In the genomic region with DNA sequence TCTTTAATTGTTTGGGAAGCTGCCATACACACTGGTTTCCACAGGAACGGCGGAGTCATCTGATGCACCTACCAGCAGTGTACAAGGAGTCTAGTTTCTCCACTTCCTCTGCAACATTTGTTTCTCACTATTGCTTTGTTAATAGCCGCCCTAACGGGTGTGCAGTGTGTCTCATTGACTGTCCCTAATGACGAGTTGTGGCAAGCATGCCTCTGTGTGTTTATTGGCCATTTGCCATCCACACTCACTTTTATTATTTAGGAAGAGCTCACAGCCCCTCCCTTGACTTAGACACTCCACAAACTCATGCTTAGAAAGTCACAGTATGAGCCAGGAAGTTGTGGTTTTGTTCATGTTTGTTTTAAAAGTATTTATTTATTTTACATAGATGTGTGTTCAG, we compare ENCODE assay signal across 16 mouse cellular contexts. TPM values are rescaled to one million over a fixed set of nuclear protein-coding genes. Genes with fewer than 3 reads are reported as not detected.
DNase-seq lines count a peak whose midpoint lies in the region; ATAC-seq and TF ChIP-seq lines count a peak whose summit lies in the region.
"Had no signal": no experiment of that assay in that cellular context is flagged by ENCODE, and none has a peak within 500 bp of the region (broad histone marks: within the 10 kb centered on the region; RNA-seq: fewer than 3 reads in every experiment).

No protein-coding gene starts in this region.

- H3K9ac ChIP-seq in forebrain, embryonic 16.5 days (replicated peaks; ENCODE audit: low read depth, low read length), result no peak overlapping the region
- no peak overlapping the region for H3K9ac ChIP-seq in limb, embryonic 13.5 days
- no peak overlapping the region for H3K9ac ChIP-seq in lung, postnatal 0 days (replicated peaks; ENCODE audit: low read depth)
- no peak overlapping the region for H3K9ac ChIP-seq in heart, adult 2 months (ENCODE audit: low read depth, low read length)
- H3K9ac ChIP-seq: embryonic facial prominence, embryonic 15.5 days; heart, embryonic 15.5 days; limb, embryonic 12.5 days; liver, embryonic 15.5 days had no signal

- H3K4me3 ChIP-seq in forebrain, embryonic 16.5 days (replicated peaks; ENCODE audit: low read length), result no peak overlapping the region
- no peak overlapping the region for H3K4me3 ChIP-seq in forebrain, embryonic 10.5 days
- H3K4me3 ChIP-seq in limb, embryonic 13.5 days, result no peak overlapping the region
- no peak overlapping the region for H3K4me3 ChIP-seq in limb, embryonic 10.5 days
- H3K4me3 ChIP-seq in lung, postnatal 0 days (ENCODE audit: low read depth, low read length), result no peak overlapping the region
- no peak overlapping the region for H3K4me3 ChIP-seq in heart, adult 2 months
- H3K4me3 ChIP-seq: embryonic facial prominence, embryonic 15.5 days; heart, embryonic 15.5 days; limb, embryonic 12.5 days; liver, embryonic 15.5 days had no signal

- H3K36me3 ChIP-seq in forebrain, embryonic 16.5 days (ENCODE audit: control insufficient read depth, insufficient read depth), result no peaks in the 10 kb centered on the region
- no peaks in the 10 kb centered on the region for H3K36me3 ChIP-seq in forebrain, embryonic 10.5 days (replicated peaks)
- H3K36me3 ChIP-seq in limb, embryonic 13.5 days, result no peaks in the 10 kb centered on the region
- no peaks in the 10 kb centered on the region for H3K36me3 ChIP-seq in limb, embryonic 10.5 days
- H3K36me3 ChIP-seq in lung, postnatal 0 days (ENCODE audit: insufficient read depth, low read length), result no peaks in the 10 kb centered on the region
- no peaks in the 10 kb centered on the region for H3K36me3 ChIP-seq in heart, adult 2 months (ENCODE audit: control insufficient read depth, insufficient read depth, low read length)
- H3K36me3 ChIP-seq: embryonic facial prominence, embryonic 15.5 days; heart, embryonic 15.5 days; limb, embryonic 12.5 days; liver, embryonic 15.5 days had no signal

- H3K79me2 ChIP-seq in heart, adult 2 months (replicated peaks; ENCODE audit: control insufficient read depth, insufficient read depth, low read length), result no peaks in the 10 kb centered on the region

- peak; percentile 39; the same call in 1 of the 2 replicates for ATAC-seq in forebrain, embryonic 16.5 days
- ATAC-seq in limb, embryonic 13.5 days (ENCODE audit: low FRiP score, low read depth), result peak; percentile 24; the same call in 1 of the 2 replicates
- peak; percentile 32 for ATAC-seq in lung, postnatal 0 days

- H3K27me3 ChIP-seq in forebrain, embryonic 16.5 days (replicated peaks; ENCODE audit: control insufficient read depth, insufficient read depth, low read length), result no peaks in the 10 kb centered on the region; the same call in 1 of the 2 replicates
- no peaks in the 10 kb centered on the region for H3K27me3 ChIP-seq in forebrain, embryonic 10.5 days (ENCODE audit: poor library complexity, severe bottlenecking)
- H3K27me3 ChIP-seq in limb, embryonic 13.5 days, result no peaks in the 10 kb centered on the region
- H3K27me3 ChIP-seq in limb, embryonic 10.5 days (ENCODE audit: low read depth, poor library complexity, severe bottlenecking), result no peaks in the 10 kb centered on the region
- no peaks in the 10 kb centered on the region for H3K27me3 ChIP-seq in lung, postnatal 0 days (replicated peaks; ENCODE audit: insufficient read depth, low read length)
- no peaks in the 10 kb centered on the region; the same call in 1 of the 2 replicates for H3K27me3 ChIP-seq in heart, adult 2 months (ENCODE audit: control insufficient read depth, insufficient read depth, low read length)
- H3K27me3 ChIP-seq: embryonic facial prominence, embryonic 15.5 days; heart, embryonic 15.5 days; limb, embryonic 12.5 days; liver, embryonic 15.5 days had no signal

- TF ChIP-seq POLR2A in heart, adult 2 months (IDR thresholded peaks at IDR 0.05; ENCODE audit: insufficient read depth, low read depth, low read length), result no peak

- H3K4me2 ChIP-seq in forebrain, embryonic 16.5 days (ENCODE audit: low read length), result no peak overlapping the region
- no peak overlapping the region for H3K4me2 ChIP-seq in limb, embryonic 13.5 days (replicated peaks)
- no peak overlapping the region for H3K4me2 ChIP-seq in lung, postnatal 0 days (replicated peaks; ENCODE audit: low read depth, low read length)
- H3K4me2 ChIP-seq: embryonic facial prominence, embryonic 15.5 days; heart, embryonic 15.5 days; limb, embryonic 12.5 days; liver, embryonic 15.5 days had no signal

- no peak overlapping the region for H3K27ac ChIP-seq in forebrain, embryonic 16.5 days (ENCODE audit: low read length)
- H3K27ac ChIP-seq in forebrain, embryonic 10.5 days, result no peak overlapping the region
- H3K27ac ChIP-seq in limb, embryonic 13.5 days, result no peak overlapping the region
- H3K27ac ChIP-seq in limb, embryonic 10.5 days, result no peak overlapping the region
- H3K27ac ChIP-seq in lung, postnatal 0 days (ENCODE audit: low read length), result no peak overlapping the region
- no peak overlapping the region for H3K27ac ChIP-seq in heart, adult 2 months
- H3K27ac ChIP-seq: embryonic facial prominence, embryonic 15.5 days; heart, embryonic 15.5 days; limb, embryonic 12.5 days; liver, embryonic 15.5 days had no signal

- intact Hi-C loops in heart, adult 2 months (cut with DNase I), result no loop called here

- no peaks in the 10 kb centered on the region for H3K9me3 ChIP-seq in forebrain, embryonic 16.5 days (ENCODE audit: control insufficient read depth, low read length)
- no peaks in the 10 kb centered on the region for H3K9me3 ChIP-seq in forebrain, embryonic 10.5 days
- H3K9me3 ChIP-seq in limb, embryonic 13.5 days, result no peaks in the 10 kb centered on the region
- H3K9me3 ChIP-seq in limb, embryonic 10.5 days (replicated peaks), result no peaks in the 10 kb centered on the region
- no peaks in the 10 kb centered on the region for H3K9me3 ChIP-seq in lung, postnatal 0 days (ENCODE audit: low read length)
- H3K9me3 ChIP-seq: embryonic facial prominence, embryonic 15.5 days; heart, embryonic 15.5 days; limb, embryonic 12.5 days; liver, embryonic 15.5 days had no signal

- H3K4me1 ChIP-seq in forebrain, embryonic 16.5 days (replicated peaks; ENCODE audit: control insufficient read depth, insufficient read depth, low read length), result peaks cover 7% of the 10 kb centered on the region
- no peaks in the 10 kb centered on the region for H3K4me1 ChIP-seq in forebrain, embryonic 10.5 days
- H3K4me1 ChIP-seq in limb, embryonic 13.5 days, result no peaks in the 10 kb centered on the region
- 0 out of 2 replicates have a peak, but pooled peaks cover 3% of the 10 kb centered on the region for H3K4me1 ChIP-seq in limb, embryonic 10.5 days
- H3K4me1 ChIP-seq in lung, postnatal 0 days (ENCODE audit: insufficient read depth, low read depth, low read length), result no peaks in the 10 kb centered on the region
- no peaks in the 10 kb centered on the region for H3K4me1 ChIP-seq in heart, adult 2 months (ENCODE audit: control insufficient read depth, insufficient read depth, low read length)
- H3K4me1 ChIP-seq: heart, embryonic 15.5 days; limb, embryonic 12.5 days; liver, embryonic 15.5 days had no signal

- DNase-seq in forebrain, embryonic 10.5 days (ENCODE audit: extremely low spot score, low spot score), result no peak
- no peak for DNase-seq in limb, embryonic 10.5 days (ENCODE audit: low spot score)
- DNase-seq in 416B (ENCODE audit: low read depth), result peak; percentile 37
- DNase-seq in lung, postnatal 0 days (ENCODE audit: low spot score), result peak; percentile 24
- DNase-seq in embryo, embryonic 10.5 days (ENCODE audit: low spot score), result no peak
- DNase-seq in heart, adult 2 months, result no peak
- DNase-seq: B cell, adult 2 months; cerebellum, adult 8-10 months; heart, adult 11 months; thymus, adult 2 months had no signal

- 43% methylated on average over 5 of the region's 5 CpGs for WGBS in forebrain, embryonic 16.5 days
- 83% methylated on average over 5 of the region's 5 CpGs for WGBS in forebrain, embryonic 10.5 days
- WGBS in limb, embryonic 13.5 days, result 36% methylated on average over 5 of the region's 5 CpGs
- WGBS in limb, embryonic 10.5 days, result 62% methylated on average over 5 of the region's 5 CpGs
- WGBS in lung, postnatal 0 days, result 35% methylated on average over 5 of the region's 5 CpGs
- WGBS in heart, adult 2 months, result 39% methylated on average over 5 of the region's 5 CpGs

- no peak for TF ChIP-seq CTCF in lung, postnatal 0 days (IDR thresholded peaks at IDR 0.05)
- no peak for TF ChIP-seq CTCF in heart, adult 2 months (IDR thresholded peaks at IDR 0.05)

- TF ChIP-seq EP300 in lung, postnatal 0 days (IDR thresholded peaks at IDR 0.05), result no peak
- no peak for TF ChIP-seq EP300 in heart, adult 2 months (IDR thresholded peaks at IDR 0.05; ENCODE audit: insufficient read depth, low read depth, low read length)

RNA-seq across cellular contexts. Expression of a gene that starts 45.0 kb away (rescaled TPM):
- polyA plus RNA-seq in forebrain, embryonic 16.5 days (2015; fragmentation: Nextera tagmentation; extraction: Ambion mirVana), result 7.6 and 8.7 TPM in 2 replicates
- 9.8 and 10.4 TPM in 2 replicates for polyA plus RNA-seq in forebrain, embryonic 10.5 days (2016; fragmentation: Nextera tagmentation; extraction: Ambion mirVana)
- polyA plus RNA-seq in limb, embryonic 13.5 days (2015; fragmentation: Nextera tagmentation; extraction: Ambion mirVana), result 4.9 and 5.3 TPM in 2 replicates
- 15.3 and 18.2 TPM in 2 replicates for polyA plus RNA-seq in limb, embryonic 10.5 days (2016; fragmentation: Nextera tagmentation; extraction: Ambion mirVana)
- polyA plus RNA-seq in lung, postnatal 0 days (2015; fragmentation: Nextera tagmentation; extraction: Ambion mirVana), result 3.5 and 3.6 TPM in 2 replicates
- 1 to 10 TPM; 2.4 TPM for total RNA-seq in heart, adult 2 months (2021)
- 0.88 and 1.00 TPM in 2 replicates for polyA plus RNA-seq in heart, adult 2 months (2012; rRNA removed)

Comparison
In these comparisons a context has a peak if more than half of its experiments do, and no peak if none do; other contexts are left out.
1. DNase-seq: peak in 416B (single experiment) and lung, postnatal 0 days (single experiment); none in forebrain, embryonic 10.5 days (single experiment), limb, embryonic 10.5 days (single experiment), embryo, embryonic 10.5 days (single experiment) and heart, adult 2 months (0 of 2).
2. Peak in every context shown above with its lines, with median percentiles within 50 percentile points of each other: ATAC-seq.